Mouse (Mus musculus): ENCODE measurements at regions not wholly inside any gene's neighbourhood (a gene's known extent, or its start where the extent isn't known, plus 50 kb on each side); places are given as distances from the start of the nearest gene placed in this dataset.

DNA sequence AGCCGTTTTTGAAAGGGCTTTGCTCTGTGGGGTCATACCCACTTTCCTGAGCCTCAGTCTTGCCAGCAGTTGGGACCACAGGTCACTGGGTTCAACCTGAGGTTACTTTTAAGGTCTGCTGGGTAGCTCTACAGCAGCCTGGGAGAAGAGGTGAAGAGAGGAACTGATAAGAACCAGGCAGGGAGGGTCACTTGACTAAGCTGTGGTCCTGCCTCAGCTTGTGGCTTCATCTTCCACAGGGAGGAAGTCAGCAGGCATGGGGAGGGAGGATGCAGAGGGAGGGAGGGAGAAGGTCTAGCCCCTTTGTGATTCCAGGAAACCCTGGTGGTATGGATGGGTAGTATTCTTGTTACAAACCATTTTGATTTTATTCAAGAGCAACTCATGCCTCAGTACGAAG is 59.9 kb upstream of the Lrpap1 start:
- no peak for DNase-seq (ENCODE audit: extremely low spot score, low spot score)

DNA sequence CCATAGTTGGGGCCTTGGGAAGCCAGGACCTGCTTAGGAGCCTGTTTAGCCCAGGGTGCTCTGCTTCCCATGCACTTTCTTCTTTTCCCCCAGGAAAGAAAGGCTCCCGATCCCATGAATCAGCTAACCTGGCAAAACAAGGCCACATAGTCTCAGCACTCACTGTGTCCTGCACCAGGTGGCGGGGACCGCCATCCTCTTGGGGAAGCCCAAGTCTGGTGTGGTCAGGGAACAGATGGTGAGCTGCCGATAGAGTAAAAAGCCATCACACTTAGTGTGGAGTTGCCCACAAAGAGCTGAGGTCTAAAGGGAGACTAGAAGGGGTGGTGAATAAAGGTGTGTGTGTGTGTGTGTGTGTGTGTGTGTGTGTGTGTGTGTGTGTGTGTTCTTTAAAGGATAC is 57.0 kb upstream of the Lrpap1 start:
- DNase-seq (ENCODE audit: extremely low spot score, low spot score), result no peak

- no peak for DNase-seq (ENCODE audit: extremely low spot score, low spot score)
These were observed 56.6 kb upstream of the Lrpap1 start for GRCm38 (mm10) chr5:35162120-35162519.

DNA sequence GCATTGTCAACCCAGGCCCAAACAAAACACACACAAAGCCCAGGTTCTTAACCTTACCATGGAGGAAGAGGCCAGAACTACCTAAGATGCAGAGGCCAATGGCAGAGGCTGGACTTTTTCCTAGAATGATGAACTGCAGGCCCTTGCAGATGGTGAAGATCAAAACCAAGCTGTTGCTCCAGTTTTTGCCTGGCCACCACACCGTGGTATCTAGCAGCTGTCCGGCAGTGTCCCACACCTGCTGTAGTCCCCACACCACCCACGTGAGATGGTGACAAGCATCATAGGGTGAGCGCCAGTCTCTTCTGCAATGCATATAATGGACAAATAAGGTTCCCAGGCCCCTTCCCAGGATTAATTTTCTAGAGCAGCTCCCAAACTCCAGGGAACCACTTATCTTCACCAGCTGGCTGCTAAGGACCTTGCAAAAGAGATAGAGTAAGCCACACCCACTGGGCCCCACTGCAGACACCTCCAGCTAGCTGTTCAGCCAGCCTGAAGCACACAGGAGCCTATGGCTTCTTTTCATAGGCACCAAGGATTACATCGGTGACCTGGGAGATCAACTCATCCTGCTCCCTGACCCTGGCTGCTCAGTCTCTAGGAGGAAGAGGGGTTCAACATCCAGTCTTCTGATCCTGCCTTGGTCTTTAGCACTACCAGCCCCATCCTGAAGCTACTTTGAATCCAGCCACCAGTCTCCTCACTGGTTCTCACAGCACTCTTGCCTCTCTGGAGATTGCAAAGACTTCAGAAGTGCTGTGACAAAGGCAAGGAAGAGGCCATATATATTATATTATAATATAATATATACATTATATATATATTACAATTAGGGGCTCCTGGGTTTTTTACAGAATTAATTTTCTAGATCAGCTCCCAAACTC is 55.6 kb upstream of the Lrpap1 start:
- DNase-seq (ENCODE audit: extremely low spot score, low spot score), result no peak

- no peak for DNase-seq (ENCODE audit: extremely low spot score, low spot score)
These were observed 54.3 kb upstream of the Lrpap1 start for GRCm38 (mm10) chr5:35159854-35160253.

GRCm38 (mm10) chr5:35159178-35159661 is 53.7 kb upstream of the Lrpap1 start:
- DNase-seq (ENCODE audit: extremely low spot score, low spot score), result no peak

DNA sequence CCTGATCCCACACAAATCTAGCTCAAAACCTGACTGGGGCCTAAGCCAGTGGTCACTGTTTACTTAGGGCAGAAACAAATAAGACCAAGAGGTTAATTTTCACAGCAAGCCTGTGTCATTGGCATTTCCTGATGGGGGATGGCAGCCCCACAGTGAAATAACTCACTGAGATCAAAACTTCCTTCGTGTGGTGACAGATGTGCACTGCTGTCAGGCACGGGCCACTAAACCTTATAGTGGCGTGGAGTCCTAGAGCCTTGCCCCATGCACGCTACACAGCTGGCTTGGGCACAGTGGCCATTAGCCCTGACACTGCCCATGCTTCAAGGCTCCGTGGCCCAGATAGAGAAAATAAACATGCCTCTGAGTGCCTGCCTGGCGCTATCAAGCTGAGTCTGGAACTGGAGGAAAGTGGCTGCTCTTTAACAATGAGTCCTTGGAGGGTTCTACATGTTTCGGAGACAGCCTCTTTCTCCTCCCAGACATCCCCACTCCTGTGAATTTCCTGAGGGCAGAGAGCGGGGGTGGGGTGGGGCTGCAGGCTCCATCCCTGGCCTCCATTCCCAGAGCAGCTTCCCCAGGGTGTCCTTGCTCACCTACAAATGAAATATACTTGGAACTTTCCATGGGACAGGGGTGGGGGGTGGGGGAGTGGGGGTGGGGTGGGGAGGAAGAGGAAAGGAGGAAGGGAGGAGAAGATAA is 52.9 kb upstream of the Lrpap1 start:
- peak; percentile 35 for DNase-seq (ENCODE audit: extremely low spot score, low spot score)

GRCm38 (mm10) chr5:35156371-35156770 is 50.8 kb upstream of the Lrpap1 start:
- DNase-seq (ENCODE audit: extremely low spot score, low spot score), result no peak

DNA sequence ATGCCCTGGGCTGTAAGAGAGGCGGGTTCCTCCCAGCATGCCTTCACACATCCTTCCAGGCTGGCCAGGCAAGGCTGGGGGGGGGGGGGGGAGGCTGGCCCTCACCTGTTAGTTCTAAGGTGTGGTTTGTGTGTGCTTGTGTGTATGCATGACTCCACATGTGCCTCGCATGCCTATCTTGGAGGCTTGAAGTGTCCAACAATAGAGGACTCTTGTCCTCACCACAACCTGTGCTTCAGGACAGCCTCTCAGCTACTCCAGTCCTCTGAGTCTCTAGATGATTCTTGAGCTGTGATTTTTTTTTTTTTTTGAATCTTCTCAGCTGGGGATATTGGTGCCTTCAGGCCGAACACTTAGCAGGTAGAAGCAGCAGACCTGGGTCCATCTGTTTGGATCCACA is 50.2 kb upstream of the Lrpap1 start:
- DNase-seq (ENCODE audit: extremely low spot score, low spot score), result no peak

All from neural tube, embryonic 10.5 days (tissue).